Mouse (Mus musculus) G1E (cell line): Measurements from ENCODE around the gene B4galt5. TPM values are rescaled to one million over a fixed set of nuclear protein-coding genes. Genes with fewer than 3 reads are reported as not detected.

ENCODE experiments used
- ATAC-seq: 2 replicates; pipeline ENCODE4 v1.8.0; 2016; ENCODE audit warnings: mild to moderate bottlenecking; ENCODE audit not compliant: insufficient number of reproducible peaks, poor library complexity, low FRiP score, severe bottlenecking; ENCODE audit errors: extremely low read depth
- DNase-seq: peaks from one replicate; pipeline ENCODE4 v3.0.0; 2012; ENCODE audit warnings: low spot score
- H3K27me3 ChIP-seq: 2 replicates; pipeline ENCODE4 v1.6.1; 2012; ENCODE audit warnings: mild to moderate bottlenecking, low read length, inconsistent platforms; ENCODE audit not compliant: insufficient read depth
- H3K36me3 ChIP-seq: replicated peaks from 2 replicates; pipeline ENCODE3; 2012; ENCODE audit warnings: mild to moderate bottlenecking, inconsistent platforms
- H3K4me1 ChIP-seq: 2 replicates; pipeline ENCODE4 v1.6.1; 2012; ENCODE audit warnings: low read depth, low read length, inconsistent platforms, mixed read lengths; ENCODE audit not compliant: insufficient read depth
- H3K4me3 ChIP-seq: 2 replicates; pipeline ENCODE4 v1.5.1; 2012; ENCODE audit warnings: low read depth, mild to moderate bottlenecking, inconsistent platforms, low read length, moderate library complexity, mixed read lengths
- H3K9me3 ChIP-seq: replicated peaks from 2 replicates; pipeline ENCODE4 v1.6.1; 2012; ENCODE audit warnings: inconsistent platforms
- CTCF ChIP-seq: IDR thresholded peaks from 2 replicates; pipeline ENCODE4 v1.5.1; 2012; ENCODE audit warnings: low read depth, low read length, inconsistent platforms, mixed read lengths
- GATA1 ChIP-seq: IDR thresholded peaks from 2 replicates; pipeline ENCODE4 v1.6.1; 2012; ENCODE audit warnings: borderline replicate concordance, low read length, inconsistent platforms, mixed read lengths
- GATA2 ChIP-seq: IDR thresholded peaks from 2 replicates; pipeline ENCODE4 v1.6.1; 2012; ENCODE audit warnings: low read depth, low read length, inconsistent platforms, borderline replicate concordance
- POLR2AphosphoS5 ChIP-seq: IDR thresholded peaks from 2 replicates; pipeline ENCODE4 v1.6.1; 2012; ENCODE audit warnings: low read depth, low read length, inconsistent platforms; ENCODE audit not compliant: insufficient replicate concordance
- TAL1 ChIP-seq: conservative IDR thresholded peaks from 2 replicates; pipeline ENCODE4 v1.6.1; 2012; ENCODE audit warnings: low read depth, low read length, inconsistent platforms, mixed read lengths
- polyA plus RNA-seq: library from polyadenylated mRNA; stranded (reverse); fragments of >175 nt; gene quantifications from 2 replicates; pipeline ENCODE4 v1.2.3, GENCODE M21; 2012
- total RNA-seq, 2 experiments: library from RNA; stranded (forward) in 1 of 2; stranded (reverse) in 1 of 2; fragments of 200-1000 nt in 1 of 2; fragments of >200 nt in 1 of 2; fragmentation: Nextera tagmentation in 1 of 2; gene quantifications; 2 replicates each; pipeline ENCODE4 v1.2.3; 2014 to 2017

The B4galt5 gene
- total and polyA plus RNA-seq, 3 experiments = 0.23 to 0.61 (median 0.44) TPM

- no peaks in the 10 kb centered on the region for H3K9me3 ChIP-seq
- no peaks in the 10 kb centered on the region for H3K36me3 ChIP-seq
- H3K27me3 ChIP-seq = no peaks in the 10 kb centered on the region
- H3K4me1 ChIP-seq = no peaks in the 10 kb centered on the region
- no peak overlapping the region for H3K4me3 ChIP-seq
- TF ChIP-seq TAL1 = no peak
- TF ChIP-seq GATA1 = no peak
- TF ChIP-seq POLR2AphosphoS5 = no peak
- TF ChIP-seq GATA2 = no peak
- no peak for TF ChIP-seq CTCF
- ATAC-seq = no peak
- DNase-seq = no peak
Measured at GRCm38 (mm10) chr2:167250736-167251337, 98.1 kb downstream of the B4galt5 start.

- no peak for DNase-seq
- ATAC-seq = no peak
- TF ChIP-seq POLR2AphosphoS5 = no peak
- TF ChIP-seq TAL1 = no peak
- H3K36me3 ChIP-seq = no peaks in the 10 kb centered on the region
- no peaks in the 10 kb centered on the region for H3K9me3 ChIP-seq
- no peak overlapping the region for H3K4me3 ChIP-seq
- no peaks in the 10 kb centered on the region for H3K4me1 ChIP-seq
- no peaks in the 10 kb centered on the region for H3K27me3 ChIP-seq
Measured at GRCm38 (mm10) chr2:167250003-167250735, 98.8 kb downstream of the B4galt5 start.

GRCm38 (mm10) chr2:167249591-167249990, 99.4 kb downstream of the B4galt5 start:
- Histone ChIP-seq H3K4me1 (no peaks in the 10 kb centered on the region), H3K36me3 (no peaks in the 10 kb centered on the region), H3K4me3 (no peak overlapping the region), H3K27me3 (no peaks in the 10 kb centered on the region), H3K9me3 (0 out of 2 replicates have a peak, but pooled peaks cover 4% of the 10 kb centered on the region)
- DNase-seq (no peak), ATAC-seq (no peak)
- TF ChIP-seq TAL1 (no peak), CTCF (no peak), POLR2AphosphoS5 (no peak), GATA2 (no peak), GATA1 (no peak)

Other genes with a start within 250 kb of the B4galt5 start
- gene Kcnb1, start 159.0 kb downstream of the B4galt5 start, total RNA-seq (2014; fragmentation: Nextera tagmentation) = not detected in 2 replicates
- gene Kcnb1, start 159.0 kb downstream of the B4galt5 start, total RNA-seq (2017) = 0.22 TPM in 1 of 2 replicates, not detected in the other
- not detected in 2 replicates for gene Kcnb1, start 159.0 kb downstream of the B4galt5 start, polyA plus RNA-seq
- gene Ptgis, start 108.6 kb downstream of the B4galt5 start, total RNA-seq (2014; fragmentation: Nextera tagmentation) = not detected in 2 replicates
- gene Ptgis, start 108.6 kb downstream of the B4galt5 start, total RNA-seq (2017) = 0.06 TPM in 1 of 2 replicates, not detected in the other
- gene Ptgis, start 108.6 kb downstream of the B4galt5 start, polyA plus RNA-seq = not detected in 2 replicates
- 67.4 and 90.4 TPM in 2 replicates for gene Slc9a8, start 72.5 kb upstream of the B4galt5 start, total RNA-seq (2014; fragmentation: Nextera tagmentation)
- gene Slc9a8, start 72.5 kb upstream of the B4galt5 start, total RNA-seq (2017) = 22.4 and 24.4 TPM in 2 replicates
- 10.0 and 13.2 TPM in 2 replicates for gene Slc9a8, start 72.5 kb upstream of the B4galt5 start, polyA plus RNA-seq
- 41.5 and 48.2 TPM in 2 replicates for gene Rnf114, start 143.5 kb upstream of the B4galt5 start, total RNA-seq (2014; fragmentation: Nextera tagmentation)
- 32.1 and 37.8 TPM in 2 replicates for gene Rnf114, start 143.5 kb upstream of the B4galt5 start, total RNA-seq (2017)
- 16.8 and 18.4 TPM in 2 replicates for gene Rnf114, start 143.5 kb upstream of the B4galt5 start, polyA plus RNA-seq
- gene Spata2, start 143.7 kb upstream of the B4galt5 start, total RNA-seq (2014; fragmentation: Nextera tagmentation) = 11.6 and 16.2 TPM in 2 replicates
- gene Spata2, start 143.7 kb upstream of the B4galt5 start, total RNA-seq (2017) = 6.7 and 7.6 TPM in 2 replicates
- 26.5 and 27.9 TPM in 2 replicates for gene Spata2, start 143.7 kb upstream of the B4galt5 start, polyA plus RNA-seq
- gene Snai1, start 189.0 kb upstream of the B4galt5 start, total RNA-seq (2014; fragmentation: Nextera tagmentation) = not detected in 2 replicates
- gene Snai1, start 189.0 kb upstream of the B4galt5 start, total RNA-seq (2017) = not detected in 2 replicates
- not detected in 2 replicates for gene Snai1, start 189.0 kb upstream of the B4galt5 start, polyA plus RNA-seq